Mouse (Mus musculus) stomach, postnatal 0 days (tissue): ENCODE measurements around the gene Sdcbp2.

ENCODE experiments used
- CTCF ChIP-seq: IDR thresholded peaks from 2 replicates; pipeline ENCODE4 v1.5.1; 2016; ENCODE audit warnings: antibody characterized with exemption, low read depth, mild to moderate bottlenecking, moderate library complexity
- EP300 ChIP-seq: optimal IDR thresholded peaks from 2 replicates; pipeline ENCODE3; 2016; ENCODE audit warnings: antibody characterized with exemption

- TF ChIP-seq CTCF (no peak), EP300 (no peak)
Measured at GRCm38 (mm10) chr2:151528066-151528465, 44.4 kb upstream of the Sdcbp2 start.
